Mouse (Mus musculus) T-cell, adult 2 months (primary cell): Measurements from ENCODE around the gene Map1s.
"Not testable (repeated sequence)": the region's sequence is repeated elsewhere in the genome, so short reads cannot be mapped to it uniquely, and the experiment has no call there.

Experiments
- DNase-seq: peaks from one replicate; pipeline ENCODE4 v3.0.0; 2022; ENCODE audit warnings: low spot score

Map1s gene

DNA sequence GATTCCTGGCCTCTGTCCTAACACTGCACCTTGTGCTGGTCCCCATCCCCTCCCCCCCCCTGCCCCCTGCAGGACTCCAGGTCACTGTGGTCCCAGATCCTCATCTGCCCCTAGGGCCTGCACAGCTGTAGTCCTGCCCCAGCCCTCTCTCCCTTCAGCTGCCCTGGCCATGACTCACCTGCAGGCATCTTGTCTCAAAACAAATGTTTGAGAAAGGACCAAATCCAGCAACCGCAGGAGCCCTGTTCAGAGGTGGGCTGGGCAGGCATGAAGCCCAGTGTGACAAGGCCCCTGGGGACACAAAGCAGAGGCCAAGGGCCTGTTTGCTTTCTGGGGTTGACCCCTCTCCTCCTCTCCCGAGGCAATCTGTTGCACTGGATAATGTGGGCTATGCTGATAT lies 27.6 kb upstream of the Map1s start:
- no peak for DNase-seq

DNA sequence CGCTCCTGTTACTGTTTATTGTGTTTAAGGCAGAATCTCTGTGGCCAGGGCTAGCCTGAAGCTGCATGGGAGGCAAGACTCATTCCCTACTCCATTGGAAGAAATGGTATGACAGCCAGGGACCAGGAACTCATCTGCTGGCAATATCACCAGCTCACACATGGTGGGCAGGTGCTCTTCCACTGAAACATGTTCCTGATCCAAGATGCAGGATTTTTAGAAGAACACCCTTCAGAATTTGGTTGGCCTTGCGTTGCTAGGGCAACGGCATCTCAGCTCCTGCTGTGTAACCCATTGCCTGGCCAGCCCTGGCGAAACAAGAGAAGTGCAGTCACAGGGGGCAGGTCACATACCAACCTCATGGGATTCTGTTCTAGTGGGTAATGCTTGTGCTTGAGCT lies 26.2 kb upstream of the Map1s start:
- DNase-seq: no peak

DNA sequence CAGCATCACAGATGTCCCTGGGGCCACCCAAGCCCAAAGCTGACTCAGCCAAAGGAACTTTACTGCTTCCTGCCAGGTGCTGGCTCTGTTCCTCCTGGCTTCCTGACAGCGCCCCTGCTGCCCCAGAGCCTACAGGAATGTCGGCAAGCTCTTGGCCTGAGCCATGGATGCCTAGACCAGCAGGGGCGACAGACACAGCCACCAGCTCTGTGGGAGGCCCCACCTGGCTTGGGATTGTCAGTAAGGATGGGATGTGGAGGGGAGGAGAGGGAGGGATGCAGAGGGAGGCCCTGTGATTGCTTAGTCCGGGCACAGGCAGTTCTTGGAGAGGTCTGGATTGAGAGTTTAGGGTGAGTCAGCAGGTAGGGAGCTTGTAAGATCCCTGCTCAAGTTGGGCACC lies 25.6 kb upstream of the Map1s start:
- no peak for DNase-seq

DNA sequence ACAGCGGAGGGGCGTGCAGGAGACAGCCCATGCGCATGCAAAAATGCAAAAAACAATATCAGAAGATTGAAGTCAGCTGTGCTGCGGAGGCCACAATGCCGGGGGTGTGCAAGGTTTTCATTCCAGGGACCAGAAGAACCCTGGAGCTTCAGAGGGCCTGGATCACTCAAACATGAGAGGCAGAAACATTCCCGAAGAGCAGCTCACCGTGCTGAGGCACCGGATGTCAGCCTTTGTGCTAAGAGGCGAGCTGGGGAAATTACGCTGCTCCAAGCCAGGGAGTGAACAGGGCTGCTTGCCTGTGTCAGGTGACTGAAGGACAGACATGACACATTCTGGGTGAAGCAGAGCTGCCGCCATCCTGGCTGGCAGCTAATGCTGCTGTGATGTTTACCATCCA lies 25.2 kb upstream of the Map1s start:
- no peak for DNase-seq

DNA sequence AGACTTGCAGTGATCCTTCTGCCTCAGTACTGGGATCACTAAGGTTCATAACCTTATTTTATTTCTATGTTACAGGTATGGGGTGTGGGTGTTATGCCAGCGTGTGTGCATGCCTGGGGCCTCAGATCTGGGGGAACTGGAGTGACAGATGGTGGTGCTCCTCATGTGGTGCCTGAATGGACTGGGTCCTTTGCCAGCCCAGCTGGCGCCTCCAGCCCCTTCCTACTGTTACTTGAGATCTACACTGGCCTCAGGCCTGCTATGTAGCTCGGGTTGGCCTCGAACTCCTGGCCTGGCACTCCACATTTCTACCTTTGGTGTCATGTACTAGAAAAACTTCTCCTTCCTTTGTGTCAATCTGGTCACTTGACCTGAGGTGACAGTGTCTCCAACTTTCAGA lies 21.5 kb upstream of the Map1s start:
- no peak for DNase-seq

DNA sequence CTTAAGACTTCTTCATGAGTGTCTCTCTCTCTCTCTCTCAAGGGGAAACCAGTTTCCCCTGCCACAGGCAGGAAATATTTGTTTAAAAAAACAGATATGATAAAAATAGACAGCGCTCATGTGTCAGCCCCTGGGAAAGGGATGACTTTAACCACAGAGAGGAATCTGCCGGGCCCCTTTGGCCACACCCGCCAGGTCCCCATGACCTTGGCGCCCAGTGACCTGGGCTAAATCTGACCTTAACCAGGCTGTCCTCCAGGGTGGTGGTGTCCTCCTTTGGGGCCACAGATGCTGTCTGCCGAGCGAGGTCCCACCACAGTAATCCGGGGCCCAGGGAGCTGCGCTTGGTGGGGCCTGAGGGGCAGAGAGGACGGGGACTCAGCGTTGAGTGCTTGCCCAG lies 21.0 kb upstream of the Map1s start:
- no peak for DNase-seq

DNA sequence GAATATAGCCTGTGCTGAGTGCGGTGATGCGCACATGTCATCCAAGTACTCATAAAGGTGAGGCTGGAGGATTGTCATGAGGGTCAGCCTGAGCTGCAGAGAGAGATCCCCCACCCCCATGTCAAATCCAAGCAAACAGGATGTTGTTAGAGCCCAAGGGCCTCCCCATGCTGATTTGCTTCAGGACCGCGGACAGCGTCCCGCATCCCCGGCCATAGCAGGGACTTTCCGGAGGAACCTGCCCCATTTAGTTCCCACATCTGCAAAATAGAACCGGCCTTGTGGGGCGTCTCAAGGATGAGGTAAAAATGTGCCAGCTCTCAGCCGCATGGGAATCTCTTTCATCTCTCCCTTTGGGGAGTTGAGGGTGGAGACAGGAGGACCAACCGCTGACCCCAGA lies 20.1 kb upstream of the Map1s start:
- DNase-seq: no peak

DNA sequence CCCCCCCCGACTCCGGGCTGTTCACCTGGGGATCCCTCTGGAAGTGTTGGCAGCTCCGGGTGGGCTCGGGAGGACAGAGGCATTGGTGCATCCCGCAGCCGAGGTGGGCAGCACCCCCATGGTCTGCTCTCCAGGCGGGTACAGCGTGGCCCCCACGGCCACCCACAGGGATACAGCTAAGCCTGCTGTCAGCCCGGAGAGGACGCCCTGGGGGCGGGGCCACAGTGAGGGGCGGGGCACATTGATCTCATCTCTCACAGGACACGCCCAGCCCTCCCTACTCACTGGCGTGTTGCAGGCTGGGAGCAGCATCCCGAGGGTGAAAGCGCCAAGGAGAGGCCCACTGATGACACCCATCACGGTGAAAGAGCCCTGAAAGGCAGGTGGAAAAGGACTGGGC lies 18.1 kb upstream of the Map1s start:
- peak; percentile 36 for DNase-seq

DNA sequence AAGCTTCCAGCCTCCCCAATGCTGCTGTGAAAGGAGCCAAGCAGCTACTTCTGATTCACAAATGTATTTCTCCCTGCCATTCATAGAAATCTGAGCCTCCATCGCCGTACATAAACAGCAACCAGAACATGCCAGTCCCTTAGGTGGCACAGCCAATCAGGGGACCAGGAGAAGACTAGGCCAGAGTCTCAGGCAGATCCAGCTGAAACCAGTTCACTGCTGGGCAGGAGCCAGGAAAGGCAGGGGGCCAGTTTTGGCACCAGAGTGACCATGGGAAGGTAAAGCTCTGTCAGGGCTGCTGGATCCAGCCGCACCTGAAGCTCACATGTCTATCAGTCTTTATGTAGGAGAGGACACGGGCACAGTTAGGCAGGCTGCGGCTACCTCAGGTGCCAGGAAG lies 15.1 kb upstream of the Map1s start:
- no peak for DNase-seq

DNA sequence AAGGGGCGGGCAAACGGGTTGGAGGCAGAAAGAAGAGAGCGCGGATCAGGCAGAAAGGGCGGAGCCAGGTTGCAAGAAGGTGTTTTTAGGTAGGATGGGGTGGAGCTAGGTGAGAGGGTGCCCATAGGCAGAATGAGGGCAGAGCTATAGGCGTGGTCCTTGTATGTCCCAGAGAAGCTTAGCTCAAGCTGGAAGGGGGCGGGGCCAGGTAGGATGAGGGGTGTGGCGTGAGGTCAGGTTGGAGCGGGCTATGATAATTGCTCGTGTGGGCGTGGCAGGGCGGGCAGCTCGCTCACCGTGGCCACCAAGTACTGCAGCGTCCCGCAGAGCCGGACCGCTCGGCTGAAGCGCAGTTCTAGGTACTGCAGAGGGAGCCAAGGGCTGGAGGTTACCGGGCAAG lies 14.4 kb upstream of the Map1s start:
- DNase-seq: peak; percentile 36

DNA sequence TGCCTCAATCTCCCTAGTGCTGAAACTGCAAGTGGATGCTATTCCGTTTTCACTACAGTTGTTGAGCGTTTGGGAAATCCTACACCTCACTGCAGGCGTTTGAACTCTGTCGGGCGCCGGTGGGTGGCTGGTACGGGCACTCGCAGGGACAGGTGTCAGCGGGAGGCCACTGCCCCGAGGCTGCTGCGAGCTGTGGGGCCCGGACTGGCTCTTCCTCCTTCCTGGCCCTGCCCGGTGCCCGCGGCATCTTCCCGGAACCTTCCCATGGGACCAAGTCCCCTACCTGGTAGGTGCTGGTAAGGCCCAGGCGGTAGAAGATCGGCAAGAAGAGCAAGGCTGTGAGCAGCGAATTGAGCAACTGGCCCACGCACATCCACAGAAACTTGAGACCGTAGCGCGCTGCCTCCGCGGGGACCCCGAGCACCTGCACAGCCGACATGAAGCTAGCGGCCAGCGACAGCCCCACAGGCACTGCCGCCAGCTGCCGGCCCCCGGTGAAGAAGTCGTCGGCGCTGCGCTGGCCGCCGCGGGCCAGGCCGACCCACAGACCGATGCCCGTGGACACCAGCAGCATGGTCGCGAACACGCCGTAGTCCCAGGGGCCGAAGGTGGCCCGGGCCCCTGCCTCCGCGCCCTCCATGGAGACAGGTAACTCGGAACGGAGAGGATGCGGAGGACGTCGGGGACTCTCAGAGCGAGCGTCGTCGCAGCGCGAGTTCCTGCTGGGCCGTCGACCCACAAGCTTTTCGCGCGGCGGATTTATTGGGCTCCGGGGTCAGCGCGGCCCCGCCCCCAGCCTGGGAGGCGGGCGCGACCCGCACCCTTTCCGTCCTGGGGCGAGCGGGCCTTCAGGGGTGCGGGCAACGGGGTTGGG lies 13.5 kb upstream of the Map1s start, which contains the start of gene Slc5a5:
TSS of gene Slc5a5 (minus strand) at position 736 of the 874 bp plus-strand sequence.
- no peak for DNase-seq

DNA sequence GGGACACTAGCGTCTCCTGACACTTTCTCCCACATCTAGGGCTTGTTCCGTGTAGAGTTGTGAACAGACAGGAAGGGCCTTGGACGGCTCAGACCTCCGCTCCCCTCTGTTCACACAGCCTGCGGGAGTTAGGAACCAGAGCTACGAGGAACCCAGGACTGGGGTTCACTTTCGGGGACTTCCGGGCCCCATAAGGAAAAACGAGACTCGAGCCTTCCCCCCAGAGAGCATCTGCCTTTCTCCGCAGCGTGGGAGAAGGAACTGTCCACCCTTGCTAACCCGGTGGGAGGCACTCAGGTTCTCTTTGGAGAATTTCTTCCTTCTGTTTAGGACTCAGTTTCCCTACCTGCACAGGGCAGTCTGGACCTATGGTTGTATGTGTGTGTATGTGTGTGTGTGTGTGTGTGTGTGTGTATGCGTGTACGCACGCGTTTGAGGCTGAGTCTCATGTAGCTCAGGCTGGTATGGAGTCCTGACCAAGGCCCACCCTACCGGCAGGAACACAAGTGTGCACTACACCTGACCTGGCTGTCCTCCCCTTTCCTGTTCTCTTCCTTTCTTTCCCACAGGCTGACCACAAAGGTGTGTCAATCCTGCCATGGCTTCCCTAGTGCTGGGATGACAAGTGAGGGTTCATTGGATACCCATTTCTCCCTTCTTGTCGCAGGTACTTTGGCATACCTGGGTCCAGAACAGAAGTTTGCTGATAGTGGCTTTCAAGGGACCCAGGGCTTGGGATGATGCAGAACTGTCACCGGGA lies 12.7 kb upstream of the Map1s start:
- no peak for DNase-seq

DNA sequence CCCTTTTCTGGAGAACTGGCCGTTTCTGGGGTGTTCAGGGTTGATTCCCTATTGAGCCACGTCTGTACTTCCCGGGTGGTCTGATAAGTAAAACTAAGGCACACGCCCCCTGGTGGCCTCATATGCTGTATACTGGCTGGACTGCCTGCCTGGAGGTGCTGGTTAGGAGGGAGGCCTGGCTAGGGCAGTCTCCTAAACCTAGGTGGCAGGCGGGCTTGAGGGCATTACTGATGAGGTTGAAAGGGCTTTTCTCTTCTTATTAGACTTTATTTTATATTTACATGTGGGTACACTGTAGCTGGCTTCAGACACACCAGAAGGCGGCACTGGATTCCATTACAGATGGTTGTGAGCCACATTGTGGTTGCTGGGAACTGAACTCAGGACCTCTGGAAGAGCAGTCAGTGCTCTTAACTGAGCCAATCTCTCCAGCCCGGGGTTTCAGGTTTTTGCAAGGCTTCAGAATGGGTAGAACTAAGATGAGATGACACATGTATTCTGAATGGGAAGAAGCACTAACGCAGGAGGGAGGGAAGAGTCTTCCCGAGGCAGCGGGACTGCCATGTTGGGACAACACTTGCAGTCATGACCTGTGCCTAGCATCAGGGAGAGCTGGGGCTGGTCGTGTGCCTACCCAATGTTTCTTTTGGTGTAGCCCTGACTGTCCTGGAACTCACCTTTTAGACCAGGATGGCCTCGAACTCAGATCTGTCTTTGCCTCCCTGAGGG lies 11.9 kb upstream of the Map1s start:
- peak; percentile 75 for DNase-seq

DNA sequence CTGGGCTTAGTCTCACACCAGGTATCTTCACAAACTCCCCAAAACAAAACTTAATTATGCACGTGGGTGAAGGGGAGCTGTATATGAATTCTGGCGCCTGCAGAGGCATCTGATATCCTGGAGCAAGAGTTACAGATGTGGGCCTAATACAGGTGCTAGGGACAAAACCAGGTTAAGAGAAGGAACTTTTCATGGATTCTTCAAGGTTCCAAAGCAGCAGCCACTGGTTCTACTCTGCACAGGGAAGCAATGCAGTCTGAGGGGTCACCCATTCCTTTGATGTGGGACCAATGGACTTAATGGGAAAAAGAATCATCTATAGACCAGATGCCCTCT lies 11.4 kb upstream of the Map1s start:
- no peak for DNase-seq

DNA sequence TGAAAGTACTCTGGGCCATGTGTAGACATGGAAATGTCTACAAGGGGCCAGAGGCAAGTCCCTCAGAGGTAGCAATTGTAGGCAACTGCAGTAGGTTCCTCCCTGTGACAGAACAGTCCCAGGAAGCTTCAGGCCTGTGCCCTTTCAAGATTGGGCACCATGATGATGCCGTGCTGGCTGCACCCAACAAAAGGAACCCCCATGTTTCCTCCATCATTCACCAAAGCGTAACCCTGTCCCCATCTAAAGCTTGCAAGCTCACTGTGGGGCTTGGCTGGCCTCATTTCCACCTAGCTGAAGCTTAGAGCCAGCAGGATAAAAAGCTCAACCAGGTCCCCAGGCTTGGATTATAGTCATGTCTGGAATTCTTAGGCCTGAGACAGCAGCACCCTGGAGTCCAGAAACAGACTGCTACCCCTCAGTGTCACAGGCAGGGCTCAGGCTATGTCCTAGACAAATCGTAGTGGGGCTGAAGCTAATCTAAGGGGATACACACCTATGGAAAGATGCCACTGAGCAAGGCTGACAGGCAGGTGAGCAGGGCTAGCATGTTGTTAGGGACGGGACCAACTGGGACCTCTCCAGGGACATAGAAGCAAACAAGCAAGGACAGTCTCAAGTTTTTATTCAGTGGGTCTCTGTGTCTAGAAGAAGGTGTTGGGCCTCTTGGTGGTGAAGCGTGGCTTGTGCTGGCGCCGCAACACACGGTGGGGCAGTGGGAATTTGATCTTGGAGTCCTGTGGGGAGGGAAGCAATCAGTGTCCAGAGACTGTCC lies 10.8 kb upstream of the Map1s start:
- no peak for DNase-seq

DNA sequence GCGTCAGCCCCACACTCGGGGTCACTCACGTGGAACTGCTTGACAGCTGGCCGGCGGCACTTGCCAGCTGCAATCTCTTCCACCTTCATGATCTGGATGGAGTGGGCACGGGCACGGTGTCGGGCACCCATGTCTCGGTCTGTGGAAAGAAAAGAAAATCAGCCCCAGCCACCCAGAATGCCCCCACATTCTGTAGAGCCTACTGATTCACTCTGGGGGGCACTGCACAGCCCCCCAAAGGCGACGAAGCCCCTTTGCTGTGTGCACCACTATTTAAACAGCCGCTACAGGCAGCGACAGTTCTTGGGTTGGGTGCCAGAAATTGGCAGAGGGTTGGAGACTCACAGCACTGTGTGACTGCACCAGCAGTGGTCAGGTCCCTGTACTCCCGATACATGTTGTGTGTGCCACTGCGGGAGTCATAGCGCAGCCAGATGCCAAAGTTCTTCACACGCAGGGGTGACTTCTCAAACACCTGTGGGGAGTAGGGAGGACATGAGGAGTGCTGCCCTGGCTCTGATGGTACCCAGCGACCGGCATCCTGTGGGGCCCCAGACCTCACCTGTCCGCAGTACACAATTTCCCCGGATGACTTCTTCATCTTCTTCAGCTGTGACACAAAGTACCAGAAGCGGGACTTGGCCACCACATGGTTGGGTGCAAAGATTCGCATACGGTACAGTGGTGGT lies 10.0 kb upstream of the Map1s start:
- DNase-seq: not testable (repeated sequence)

DNA sequence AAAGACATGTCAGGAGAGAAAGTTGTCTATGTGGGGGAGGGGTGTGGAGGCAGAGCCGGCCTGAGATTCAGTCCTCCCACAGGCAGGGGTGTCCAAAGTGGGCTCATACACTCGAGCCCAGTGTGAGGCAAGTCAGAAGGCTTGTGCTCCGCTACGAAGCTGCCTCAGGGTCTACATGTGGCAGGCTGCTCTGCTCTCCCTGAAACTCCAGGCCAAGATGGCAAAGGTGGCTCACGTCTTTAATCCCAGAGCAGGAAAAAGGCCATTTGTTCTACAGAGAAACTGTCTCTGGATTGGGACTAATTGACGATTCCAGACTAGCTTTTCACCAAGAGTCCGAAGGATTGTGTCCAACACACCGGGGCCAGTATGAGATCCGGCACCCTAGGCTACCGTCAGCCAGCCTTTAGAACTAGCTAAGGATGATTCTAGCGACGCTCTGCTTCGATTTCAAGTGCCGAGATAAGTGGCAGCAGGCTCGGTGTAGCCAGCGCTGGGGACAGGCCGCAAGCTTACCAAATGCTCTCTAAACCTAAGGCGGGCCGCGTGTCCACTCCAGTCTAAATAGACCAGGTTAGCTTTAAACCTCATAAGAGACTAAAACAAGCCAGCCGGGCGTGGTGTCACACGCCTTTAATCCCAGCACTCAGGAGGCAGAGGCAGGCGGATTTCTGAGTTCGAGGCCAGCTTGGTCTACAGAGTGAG lies 9.3 kb upstream of the Map1s start:
- DNase-seq: no peak

DNA sequence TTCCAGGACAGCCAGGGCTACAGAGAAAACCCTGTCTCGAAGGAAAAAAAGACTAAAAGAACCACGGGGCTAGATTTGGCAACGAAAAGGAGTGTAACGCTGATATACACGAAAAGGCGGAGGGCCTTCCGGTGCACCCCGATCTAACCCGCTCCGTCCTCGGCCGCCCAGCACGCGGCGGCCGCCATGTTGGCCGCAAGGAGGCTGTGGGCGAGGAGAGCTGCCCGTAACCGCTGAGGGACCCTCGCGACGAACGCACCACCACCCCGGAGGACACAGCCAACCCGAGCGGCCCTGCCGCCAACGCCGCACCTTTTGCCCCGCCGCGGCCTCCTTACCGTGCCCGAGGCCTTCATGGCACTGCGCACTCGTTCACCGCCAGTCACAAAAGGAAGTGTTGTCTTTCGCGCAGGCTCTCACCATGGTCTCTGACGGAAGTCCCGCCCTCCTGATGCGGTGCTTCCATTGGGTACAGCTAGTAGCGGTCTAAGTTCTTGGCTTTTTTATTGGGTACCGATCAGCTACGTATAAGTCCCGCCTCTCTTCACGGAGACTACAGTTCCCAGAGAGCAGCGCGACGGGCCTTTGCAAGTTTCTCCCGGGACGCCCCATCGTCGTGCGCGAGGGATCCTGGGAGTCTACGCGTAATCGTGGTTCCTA lies 8.6 kb upstream of the Map1s start, which contains the start of gene Rpl18a:
TSS of gene Rpl18a (minus strand) at position 392 of the 660 bp plus-strand sequence.
- peak; percentile 96 for DNase-seq

DNA sequence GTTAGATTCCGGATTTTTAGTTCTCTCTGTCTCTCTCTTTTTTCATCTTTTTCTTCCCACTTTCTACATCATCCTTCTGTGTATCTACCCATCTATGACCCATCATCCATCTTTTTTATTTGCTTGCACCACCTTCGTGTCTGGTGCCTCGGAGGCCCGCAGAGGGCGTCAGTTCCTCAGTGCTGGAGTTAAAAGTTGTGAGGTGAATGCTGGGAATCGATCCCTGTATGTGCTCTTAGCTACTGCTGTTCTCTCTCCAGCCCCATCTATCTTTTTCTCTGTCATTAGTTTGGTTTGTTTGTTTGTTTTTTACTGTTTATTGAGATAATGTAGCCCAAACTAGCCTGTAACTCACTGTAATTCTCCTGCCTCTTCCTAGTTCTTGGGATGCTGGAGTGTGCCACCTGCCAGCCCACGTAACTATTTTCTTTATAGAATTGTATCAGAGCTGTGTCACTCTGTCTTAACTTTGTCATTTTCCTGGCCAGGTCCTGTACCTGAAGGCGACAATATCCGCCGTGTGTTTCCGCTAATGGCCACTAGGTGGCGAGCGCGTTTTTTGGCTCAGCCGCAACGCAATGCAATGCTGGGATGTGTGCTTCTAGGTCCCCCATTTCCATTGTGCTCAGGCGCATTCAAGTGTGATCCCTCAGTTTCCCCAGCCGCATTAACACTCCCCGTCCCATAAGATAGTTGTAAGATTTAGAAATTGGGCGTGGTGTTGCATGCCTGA lies 7.9 kb upstream of the Map1s start:
- DNase-seq: peak; percentile 79
